Mouse (Mus musculus) macrophage (primary cell): ENCODE results near the gene Macf1. TPM values are rescaled to one million over a fixed set of nuclear protein-coding genes. Genes with fewer than 3 reads are reported as not detected.

Source experiments
- H3K27ac ChIP-seq: fragments of 350-480 bp; formaldehyde crosslinking; 2 replicates; pipeline ENCODE4 v1.9.0; 2021
- H3K36me3 ChIP-seq: fragments of 350-480 bp; formaldehyde crosslinking; 2 replicates; pipeline ENCODE4 v1.9.0; 2021; ENCODE audit errors: inconsistent target
- H3K4me3 ChIP-seq: fragments of 350-480 bp; formaldehyde crosslinking; 2 replicates; pipeline ENCODE4 v1.9.0; 2021; ENCODE audit errors: inconsistent target
- H3K79me2 ChIP-seq: fragments of 350-480 bp; formaldehyde crosslinking; 2 replicates; pipeline ENCODE4 v1.9.0; 2021; ENCODE audit errors: inconsistent target
- WGBS: methylation state at CpG from one replicate; pipeline ENCODE4 v1.1.7; 2026; ENCODE audit warnings: inconsistent platforms; ENCODE audit not compliant: missing documents; 5-methylcytosine and 5-hydroxymethylcytosine counted together
- polyA plus RNA-seq: library from polyadenylated mRNA; stranded (reverse); fragments of 250-400 nt; gene quantifications from 3 replicates; pipeline ENCODE4 v1.2.4, GENCODE M21; 2018; ENCODE audit warnings: inconsistent platforms

Macf1 gene
- polyA plus RNA-seq, 1 experiment from 2014 or later, result 144 TPM

GRCm38 (mm10) chr4:123686368-123687024 is 2.3 kb upstream of the Macf1 start:
- Histone ChIP-seq H3K36me3 (no peaks in the 10 kb centered on the region), H3K79me2 (no peaks in the 10 kb centered on the region), H3K27ac (no peak overlapping the region), H3K4me3 (no peak overlapping the region)
- WGBS, result 4% methylated on average over 56 of the region's 56 CpGs

- no peak overlapping the region for H3K4me3 ChIP-seq
These were observed 1.5 kb upstream of the Macf1 start for GRCm38 (mm10) chr4:123685506-123686242.

GRCm38 (mm10) chr4:123685046-123685445 is 886 bp upstream of the Macf1 start:
- Histone ChIP-seq H3K36me3 (no peaks in the 10 kb centered on the region), H3K79me2 (no peaks in the 10 kb centered on the region), H3K4me3 (no peak overlapping the region), H3K27ac (no peak overlapping the region)
- WGBS, result 90% methylated on average over 7 of the region's 7 CpGs

More at GRCm38 (mm10) chr4:123685506-123686242, 1.5 kb upstream of the Macf1 start:
- WGBS, result 94% methylated on average over 8 of the region's 8 CpGs
- Histone ChIP-seq H3K36me3 (no peaks in the 10 kb centered on the region), H3K27ac (no peak overlapping the region), H3K79me2 (no peaks in the 10 kb centered on the region)

- H3K4me3 ChIP-seq, result no peak overlapping the region
- no peak overlapping the region for H3K27ac ChIP-seq
- H3K36me3 ChIP-seq, result no peaks in the 10 kb centered on the region
- 91% methylated on average over 8 of the region's 8 CpGs for WGBS
- no peaks in the 10 kb centered on the region for H3K79me2 ChIP-seq
These were observed 1.9 kb downstream of the Macf1 start for GRCm38 (mm10) chr4:123682291-123682690.

GRCm38 (mm10) chr4:123680962-123681361 is 3.2 kb downstream of the Macf1 start:
- WGBS, result 15% methylated on average over 7 of the region's 7 CpGs
- Histone ChIP-seq H3K36me3 (no peaks in the 10 kb centered on the region), H3K4me3 (no peak overlapping the region), H3K79me2 (no peaks in the 10 kb centered on the region), H3K27ac (peak overlapping the region; percentile 4; the same call in 1 of the 2 replicates)

- Histone ChIP-seq H3K27ac (no peak overlapping the region), H3K36me3 (no peaks in the 10 kb centered on the region), H3K79me2 (no peaks in the 10 kb centered on the region), H3K4me3 (no peak overlapping the region)
- WGBS, result 94% methylated on average over 10 of the region's 10 CpGs
These were observed 6.9 kb downstream of the Macf1 start for GRCm38 (mm10) chr4:123677060-123677804.

- Histone ChIP-seq H3K27ac (no peak overlapping the region), H3K36me3 (no peaks in the 10 kb centered on the region), H3K4me3 (no peak overlapping the region), H3K79me2 (no peaks in the 10 kb centered on the region)
These were observed 13.6 kb downstream of the Macf1 start for GRCm38 (mm10) chr4:123670598-123670997.

GRCm38 (mm10) chr4:123669696-123670095 is 14.5 kb downstream of the Macf1 start:
- 90% methylated on average over 6 of the region's 6 CpGs for WGBS
- H3K4me3 ChIP-seq, result no peak overlapping the region
- no peaks in the 10 kb centered on the region for H3K79me2 ChIP-seq
- no peaks in the 10 kb centered on the region for H3K36me3 ChIP-seq
- no peak overlapping the region for H3K27ac ChIP-seq

GRCm38 (mm10) chr4:123667260-123667867 is 16.8 kb downstream of the Macf1 start:
- no peaks in the 10 kb centered on the region for H3K36me3 ChIP-seq
- 11% methylated on average over 1 of the region's 1 CpGs for WGBS
- H3K79me2 ChIP-seq, result peaks cover 14% of the 10 kb centered on the region
- no peak overlapping the region for H3K4me3 ChIP-seq
- H3K27ac ChIP-seq, result peak overlapping the region; percentile 59

GRCm38 (mm10) chr4:123666517-123666916 is 17.6 kb downstream of the Macf1 start:
- WGBS, result 100% methylated on average over 1 of the region's 1 CpGs
- H3K79me2 ChIP-seq, result peaks cover 23% of the 10 kb centered on the region
- peak overlapping the region; percentile 59 for H3K27ac ChIP-seq
- no peaks in the 10 kb centered on the region for H3K36me3 ChIP-seq
- H3K4me3 ChIP-seq, result no peak overlapping the region

GRCm38 (mm10) chr4:123665681-123666278 is 18.4 kb downstream of the Macf1 start:
- H3K4me3 ChIP-seq, result peak overlapping the region; percentile 30; the same call in 1 of the 2 replicates
- H3K27ac ChIP-seq, result peak overlapping the region; percentile 59
- H3K79me2 ChIP-seq, result peaks cover 30% of the 10 kb centered on the region
- H3K36me3 ChIP-seq, result no peaks in the 10 kb centered on the region
- WGBS, result 85% methylated on average over 11 of the region's 11 CpGs

GRCm38 (mm10) chr4:123664951-123665661 is 19.1 kb downstream of the Macf1 start:
- no peaks in the 10 kb centered on the region for H3K36me3 ChIP-seq
- peaks cover 37% of the 10 kb centered on the region for H3K79me2 ChIP-seq
- peak overlapping the region; percentile 47 for H3K27ac ChIP-seq
- H3K4me3 ChIP-seq, result peak overlapping the region; percentile 30; the same call in 1 of the 2 replicates
- WGBS, result 13% methylated on average over 30 of the region's 58 CpGs

GRCm38 (mm10) chr4:123664021-123664950 is 19.9 kb downstream of the Macf1 start:
- under 1% methylated on average over 74 of the region's 125 CpGs for WGBS
- H3K27ac ChIP-seq, result no peak overlapping the region
- H3K79me2 ChIP-seq, result peaks cover 45% of the 10 kb centered on the region

More at GRCm38 (mm10) chr4:123664021-123664950, 19.9 kb downstream of the Macf1 start:
- Histone ChIP-seq H3K4me3 (peak overlapping the region; percentile 45), H3K36me3 (no peaks in the 10 kb centered on the region)
